Mouse (Mus musculus): ENCODE measurements around the gene Krtdap. TPM values are rescaled to one million over a fixed set of nuclear protein-coding genes. Genes with fewer than 3 reads are reported as not detected.
"Not testable (repeated sequence)": the region's sequence is repeated elsewhere in the genome, so short reads cannot be mapped to it uniquely, and the experiment has no call there.

Krtdap gene
- total RNA-seq, 2 experiments from 2014 or later, result 3.4 to 3.6 TPM

GRCm38 (mm10) chr7:30829428-30829827, 41.7 kb downstream of the Krtdap start:
- intact Hi-C loops (cut with DNase I; ENCODE audit: low total_unique reads), result no loop called here
- DNase-seq, result no peak

DNA sequence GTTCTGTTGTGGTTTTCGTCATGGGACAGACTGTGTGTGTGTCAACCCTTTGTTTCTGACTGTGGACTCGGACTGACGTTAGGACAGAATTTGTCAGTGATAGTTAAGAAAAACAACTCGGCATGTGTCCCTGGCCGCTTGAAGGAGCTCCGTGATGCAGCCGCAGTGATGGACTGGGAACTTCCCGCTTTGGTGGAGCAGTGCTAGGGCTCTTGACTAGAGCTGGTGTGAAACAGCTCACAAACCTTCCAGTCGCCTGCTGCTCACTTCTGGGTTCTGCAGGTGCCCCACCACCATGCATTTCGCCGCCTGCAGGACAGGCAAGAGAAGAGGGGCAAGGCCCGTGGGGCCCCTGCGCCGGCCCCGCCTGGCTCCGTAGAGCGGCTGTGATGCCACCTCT, 44.6 kb downstream of the Krtdap start:
- intact Hi-C loops (cut with DNase I; ENCODE audit: low total_unique reads), result no loop called here
- DNase-seq, result no peak

GRCm38 (mm10) chr7:30832684-30833083, 45.0 kb downstream of the Krtdap start:
- intact Hi-C loops (cut with DNase I; ENCODE audit: low total_unique reads); DNase-seq: not testable (repeated sequence)

DNA sequence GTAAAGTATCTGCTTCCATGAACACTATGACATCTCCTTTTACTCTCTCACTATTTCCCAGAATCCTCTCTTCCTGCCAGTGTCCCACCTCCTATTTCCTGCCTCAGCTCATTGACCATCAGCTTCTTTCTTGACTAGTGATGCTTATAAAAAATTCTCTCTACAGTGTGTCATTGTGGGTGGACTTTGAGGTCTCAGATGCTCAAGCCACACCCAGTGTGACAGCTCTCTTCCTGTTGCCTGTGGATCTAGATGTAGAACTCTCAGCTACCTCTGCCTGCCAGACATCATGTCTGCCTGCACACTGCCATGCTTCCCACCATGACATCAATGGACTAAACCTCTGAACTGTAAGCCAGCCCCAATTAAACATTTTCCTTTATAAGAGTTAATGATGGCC, 49.6 kb downstream of the Krtdap start:
- DNase-seq, result no peak
- intact Hi-C loops (cut with DNase I; ENCODE audit: low total_unique reads), result no loop called here

- DNase-seq, result no peak
Observed at GRCm38 (mm10) chr7:30840306-30840705, 52.6 kb downstream of the Krtdap start.

More at GRCm38 (mm10) chr7:30840306-30840705, 52.6 kb downstream of the Krtdap start:
- intact Hi-C loops (cut with DNase I; ENCODE audit: low total_unique reads), result no loop called here

Other genes with a start within 250 kb of the Krtdap start
- gene Hspb6, start 235.7 kb upstream of the Krtdap start, total RNA-seq (2021), result 100 to 1,000 TPM; 455 to 476 TPM
- gene Proser3, start 235.6 kb upstream of the Krtdap start, total RNA-seq (2021), result 1 to 10 TPM; 3.9 to 4.8 TPM
- 1 to 10 TPM; 8.4 to 9.1 TPM for gene Lin37, start 228.1 kb upstream of the Krtdap start, total RNA-seq (2021)
- gene U2af1l4, start 224.6 kb upstream of the Krtdap start, total RNA-seq (2021), result 10 to 100 TPM; 49.6 to 50.1 TPM
- 1 to 10 TPM in 1 of 2 experiments, under 1 TPM in 1; 0.74 to 1.7 TPM for gene Gm49396, start 224.6 kb upstream of the Krtdap start, total RNA-seq (2021)
- gene Psenen, start 224.3 kb upstream of the Krtdap start, total RNA-seq (2021), result 10 to 100 TPM; 83.4 to 92.7 TPM
- gene Igflr1, start 222.5 kb upstream of the Krtdap start, total RNA-seq (2021), result under 1 TPM; 0.60 to 0.88 TPM
- 10 to 100 TPM; 14.1 to 15.2 TPM for gene Kmt2b, start 199.2 kb upstream of the Krtdap start, total RNA-seq (2021)
- not detected for gene Zbtb32, start 189.0 kb upstream of the Krtdap start, total RNA-seq (2021)
- gene Upk1a, start 175.0 kb upstream of the Krtdap start, total RNA-seq (2021), result under 1 TPM; 0.14 to 0.16 TPM
- gene Cox6b1, start 161.7 kb upstream of the Krtdap start, total RNA-seq (2021), result 1,000 to 10,000 TPM; 1,322 to 1,882 TPM
- not detected for gene Etv2, start 152.0 kb upstream of the Krtdap start, total RNA-seq (2021)
- 10 to 100 TPM; 35.4 to 37.3 TPM for gene Rbm42, start 137.6 kb upstream of the Krtdap start, total RNA-seq (2021)
- gene Haus5, start 122.9 kb upstream of the Krtdap start, total RNA-seq (2021), result 1 to 10 TPM; 2.8 to 2.9 TPM
- 1 to 10 TPM; 2.3 to 2.6 TPM for gene Pmis2, start 116.3 kb upstream of the Krtdap start, total RNA-seq (2021)
- gene 2200002J24Rik, start 89.0 kb upstream of the Krtdap start, total RNA-seq (2021), result not detected
- under 1 TPM; 0.16 to 0.41 TPM for gene Atp4a, start 75.7 kb upstream of the Krtdap start, total RNA-seq (2021)
- gene Tmem147, start 58.4 kb upstream of the Krtdap start, total RNA-seq (2021), result 100 to 1,000 TPM; 222 to 233 TPM
- gene Gapdhs, start 44.2 kb upstream of the Krtdap start, total RNA-seq (2021), result not detected
- 1 to 10 TPM; 3.7 to 4.1 TPM for gene Sbsn, start 36.4 kb upstream of the Krtdap start, total RNA-seq (2021)
- under 1 TPM in 1 of 2 experiments, not detected in 1; 0.57 TPM for gene Dmkn, start 24.1 kb upstream of the Krtdap start, total RNA-seq (2021)
- gene Ffar2, start 35.9 kb downstream of the Krtdap start, total RNA-seq (2021), result under 1 TPM in 1 of 2 experiments, not detected in 1; 0.16 TPM
- not detected for gene Ffar3, start 68.3 kb downstream of the Krtdap start, total RNA-seq (2021)
- not detected for gene Ffar1, start 73.7 kb downstream of the Krtdap start, total RNA-seq (2021)
- under 1 TPM in 1 of 2 experiments, not detected in 1; 0.29 TPM for gene Cd22, start 92.4 kb downstream of the Krtdap start, total RNA-seq (2021)
- gene Mag, start 127.0 kb downstream of the Krtdap start, total RNA-seq (2021), result 1 to 10 TPM; 3.5 to 9.6 TPM
- not detected for gene Hamp2, start 136.8 kb downstream of the Krtdap start, total RNA-seq (2021)
- gene Hamp, start 156.1 kb downstream of the Krtdap start, total RNA-seq (2021), result not detected
- gene Usf2, start 168.9 kb downstream of the Krtdap start, total RNA-seq (2021), result 10 to 100 TPM; 68.9 to 70.5 TPM
- gene Lsr, start 185.6 kb downstream of the Krtdap start, total RNA-seq (2021), result under 1 TPM; 0.35 to 0.47 TPM
- under 1 TPM in 1 of 2 experiments, not detected in 1; 0.23 TPM for gene Fam187b, start 185.9 kb downstream of the Krtdap start, total RNA-seq (2021)

Measured in gastrocnemius, postnatal 14 days (tissue).